8 mouse cellular contexts compared by ENCODE assay signal in the genomic region with DNA sequence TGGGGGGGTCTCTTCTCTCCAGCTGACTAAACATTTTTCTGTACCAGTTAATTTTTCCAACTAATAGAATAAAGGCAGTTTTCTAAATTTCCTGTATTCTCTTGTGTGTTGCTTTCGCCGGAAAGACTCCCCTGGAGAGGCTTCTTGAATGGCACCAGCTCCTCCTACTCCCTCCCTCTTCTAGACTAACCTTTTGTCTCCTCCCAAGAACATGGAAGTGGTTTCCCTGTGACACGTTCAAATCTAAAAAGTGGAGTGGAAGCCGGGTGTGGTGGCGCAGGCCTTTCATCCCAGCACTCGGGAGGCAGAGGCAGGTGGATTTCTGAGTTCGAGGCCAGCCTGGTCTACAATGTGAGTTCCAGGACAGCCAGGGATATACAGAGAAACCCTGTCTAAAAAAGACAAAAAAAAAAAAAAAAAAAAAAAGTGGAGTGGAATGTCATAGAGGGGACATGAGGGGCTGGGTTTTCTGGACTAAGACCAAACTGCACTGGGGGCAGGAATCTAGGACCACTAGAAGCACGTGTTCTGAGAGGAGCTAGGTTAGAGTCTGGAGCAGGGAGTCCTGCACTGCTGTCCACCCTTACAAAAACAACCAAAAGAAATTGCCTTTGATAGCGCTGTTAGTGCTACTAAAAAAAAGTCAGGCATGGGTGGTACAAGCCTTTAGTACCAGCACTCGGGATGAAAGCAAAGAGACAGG. TPM values are rescaled to one million over a fixed set of nuclear protein-coding genes. Genes with fewer than 3 reads are reported as not detected.
DNase-seq lines count a peak whose midpoint lies in the region; ATAC-seq and TF ChIP-seq lines count a peak whose summit lies in the region.

No protein-coding gene starts in this region.

- H3K9me3 ChIP-seq in E14TG2a.4 (ENCODE audit: low read length): no peaks in the 10 kb centered on the region
- no peaks in the 10 kb centered on the region for H3K9me3 ChIP-seq in forebrain, embryonic 16.5 days (ENCODE audit: control insufficient read depth, low read length)
- H3K9me3 ChIP-seq in liver, embryonic 16.5 days (replicated peaks; ENCODE audit: control insufficient read depth, low read length): no peaks in the 10 kb centered on the region

- peak overlapping the region; percentile 73 for H3K4me2 ChIP-seq in forebrain, embryonic 16.5 days (ENCODE audit: low read length)
- peak overlapping the region; percentile 63 for H3K4me2 ChIP-seq in liver, embryonic 16.5 days (ENCODE audit: low read depth, low read length)

- H3K4me1 ChIP-seq in E14TG2a.4 (replicated peaks; ENCODE audit: low read depth, low read length): peaks cover 57% of the 10 kb centered on the region
- peaks cover 16% of the 10 kb centered on the region for H3K4me1 ChIP-seq in forebrain, embryonic 16.5 days (replicated peaks; ENCODE audit: control insufficient read depth, insufficient read depth, low read length)
- H3K4me1 ChIP-seq in liver, embryonic 16.5 days (ENCODE audit: control insufficient read depth, low read depth, low read length): peaks cover 33% of the 10 kb centered on the region

- TF ChIP-seq CTCF in gastrocnemius, adult 2 months (IDR thresholded peaks at IDR 0.05): no peak
- TF ChIP-seq CTCF in E14TG2a.4 (conservative IDR thresholded peaks at IDR 0.05; ENCODE audit: low read length): no peak

- ATAC-seq in forebrain, embryonic 16.5 days: no peak
- ATAC-seq in liver, embryonic 16.5 days (ENCODE audit: low read depth): no peak
- no peak for ATAC-seq in activated CD4-positive, CD25-positive, alpha-beta regulatory T cell, adult 4 months

- 55% methylated on average over 10 of the region's 10 CpGs for WGBS in forebrain, embryonic 16.5 days
- 49% methylated on average over 10 of the region's 10 CpGs for WGBS in liver, embryonic 16.5 days (ENCODE audit: insufficient replicate concordance)

- peaks cover 63% of the 10 kb centered on the region for H3K36me3 ChIP-seq in E14TG2a.4 (ENCODE audit: insufficient read depth, low read length)
- H3K36me3 ChIP-seq in forebrain, embryonic 16.5 days (ENCODE audit: control insufficient read depth, insufficient read depth): peaks cover 13% of the 10 kb centered on the region
- peaks cover 43% of the 10 kb centered on the region for H3K36me3 ChIP-seq in liver, embryonic 16.5 days (ENCODE audit: control insufficient read depth, insufficient read depth)

- peak overlapping the region; percentile 96 for H3K27ac ChIP-seq in gastrocnemius, adult 2 months
- peak overlapping the region; percentile 88 for H3K27ac ChIP-seq in forebrain, embryonic 16.5 days (ENCODE audit: low read length)
- peak overlapping the region; percentile 100 for H3K27ac ChIP-seq in liver, embryonic 16.5 days (ENCODE audit: low read length)

- peak overlapping the region; percentile 78 for H3K4me3 ChIP-seq in gastrocnemius, adult 2 months
- H3K4me3 ChIP-seq in E14TG2a.4 (replicated peaks; ENCODE audit: low read length): peak overlapping the region; percentile 96
- no peak overlapping the region for H3K4me3 ChIP-seq in forebrain, embryonic 16.5 days (replicated peaks; ENCODE audit: low read length)
- H3K4me3 ChIP-seq in liver, embryonic 16.5 days (ENCODE audit: low read depth, low read length): peak overlapping the region; percentile 94

- intact Hi-C loops in gastrocnemius, adult 2 months (cut with DNase I): no loop called here
- intact Hi-C loops in gastrocnemius, postnatal 36 days (cut with DNase I): no loop called here
- intact Hi-C loops in left cerebral cortex, postnatal 4 days (cut with DNase I): no loop called here

- DNase-seq in gastrocnemius, adult 2 months: no peak
- DNase-seq in gastrocnemius, postnatal 36 days: no peak
- no peak for DNase-seq in B cell, adult 2 months
- no peak for DNase-seq in left cerebral cortex, postnatal 4 days

- no peak overlapping the region for H3K9ac ChIP-seq in forebrain, embryonic 16.5 days (replicated peaks; ENCODE audit: low read depth, low read length)
- H3K9ac ChIP-seq in liver, embryonic 16.5 days (ENCODE audit: low read depth, low read length): peak overlapping the region; percentile 99

- H3K27me3 ChIP-seq in E14TG2a.4 (ENCODE audit: insufficient read depth, low read length): no peaks in the 10 kb centered on the region
- H3K27me3 ChIP-seq in forebrain, embryonic 16.5 days (replicated peaks; ENCODE audit: control insufficient read depth, insufficient read depth, low read length): no peaks in the 10 kb centered on the region
- no peaks in the 10 kb centered on the region for H3K27me3 ChIP-seq in liver, embryonic 16.5 days (ENCODE audit: control insufficient read depth, insufficient read depth, low read depth, low read length)

RNA-seq across cellular contexts. Expression of a gene that starts 0.7 kb away (rescaled TPM):
- 10 to 100 TPM; 54.9 to 69.4 TPM for total RNA-seq in gastrocnemius, adult 2 months (2021)
- total RNA-seq in gastrocnemius, postnatal 36 days (2021): 10 to 100 TPM; 60.9 to 78.2 TPM
- polyA plus RNA-seq in forebrain, embryonic 16.5 days (2015; fragmentation: Nextera tagmentation; extraction: Ambion mirVana): 369 and 398 TPM in 2 replicates
- polyA plus RNA-seq in liver, embryonic 16.5 days (2015; fragmentation: Nextera tagmentation; extraction: Ambion mirVana): 5,943 and 6,062 TPM in 2 replicates
- 100 to 1,000 TPM; 573 to 811 TPM for polyA plus RNA-seq in activated CD4-positive, CD25-positive, alpha-beta regulatory T cell, adult 4 months (2017; shearing (Covaris generic))
- 100 to 1,000 TPM; 113 to 116 TPM for total RNA-seq in left cerebral cortex, postnatal 4 days (2021)

RNA-seq across cellular contexts. Expression of a gene that starts 9.7 kb away (rescaled TPM):
- total RNA-seq in gastrocnemius, adult 2 months (2021): 10 to 100 TPM; 68.7 to 74.6 TPM
- total RNA-seq in gastrocnemius, postnatal 36 days (2021): 10 to 100 TPM; 61.5 to 70.3 TPM
- 146 and 163 TPM in 2 replicates for polyA plus RNA-seq in forebrain, embryonic 16.5 days (2015; fragmentation: Nextera tagmentation; extraction: Ambion mirVana)
- polyA plus RNA-seq in liver, embryonic 16.5 days (2015; fragmentation: Nextera tagmentation; extraction: Ambion mirVana): 61.7 and 68.8 TPM in 2 replicates
- 100 to 1,000 TPM in 1 of 2 experiments, 10 to 100 TPM in 1; 98.8 to 127 TPM for polyA plus RNA-seq in activated CD4-positive, CD25-positive, alpha-beta regulatory T cell, adult 4 months (2017; shearing (Covaris generic))
- 100 to 1,000 TPM; 142 to 150 TPM for total RNA-seq in left cerebral cortex, postnatal 4 days (2021)

RNA-seq across cellular contexts. Expression of a gene that starts 32.0 kb away (rescaled TPM):
- total RNA-seq in gastrocnemius, adult 2 months (2021): 10 to 100 TPM; 27.0 to 35.1 TPM
- 10 to 100 TPM; 24.9 to 25.1 TPM for total RNA-seq in gastrocnemius, postnatal 36 days (2021)
- 34.3 and 37.6 TPM in 2 replicates for polyA plus RNA-seq in forebrain, embryonic 16.5 days (2015; fragmentation: Nextera tagmentation; extraction: Ambion mirVana)
- polyA plus RNA-seq in liver, embryonic 16.5 days (2015; fragmentation: Nextera tagmentation; extraction: Ambion mirVana): 14.9 and 15.2 TPM in 2 replicates
- 10 to 100 TPM in 1 of 2 experiments, 1 to 10 TPM in 1; 9.7 to 13.5 TPM for polyA plus RNA-seq in activated CD4-positive, CD25-positive, alpha-beta regulatory T cell, adult 4 months (2017; shearing (Covaris generic))
- total RNA-seq in left cerebral cortex, postnatal 4 days (2021): 10 to 100 TPM; 30.0 to 35.6 TPM

RNA-seq across cellular contexts. Expression of a gene that starts 32.1 kb away (rescaled TPM):
- total RNA-seq in gastrocnemius, adult 2 months (2021): 100 to 1,000 TPM in 1 of 2 experiments, 10 to 100 TPM in 1; 95.0 to 122 TPM
- total RNA-seq in gastrocnemius, postnatal 36 days (2021): 10 to 100 TPM; 97.0 to 97.5 TPM
- 282 and 351 TPM in 2 replicates for polyA plus RNA-seq in forebrain, embryonic 16.5 days (2015; fragmentation: Nextera tagmentation; extraction: Ambion mirVana)
- 190 and 213 TPM in 2 replicates for polyA plus RNA-seq in liver, embryonic 16.5 days (2015; fragmentation: Nextera tagmentation; extraction: Ambion mirVana)
- polyA plus RNA-seq in activated CD4-positive, CD25-positive, alpha-beta regulatory T cell, adult 4 months (2017; shearing (Covaris generic)): 100 to 1,000 TPM; 294 to 378 TPM
- total RNA-seq in left cerebral cortex, postnatal 4 days (2021): 100 to 1,000 TPM; 191 to 205 TPM

RNA-seq across cellular contexts. Expression of a gene that starts 41.3 kb away (rescaled TPM):
- 1 to 10 TPM; 1.0 to 1.4 TPM for total RNA-seq in gastrocnemius, adult 2 months (2021)
- 1 to 10 TPM in 1 of 2 experiments, under 1 TPM in 1; 0.94 to 1.3 TPM for total RNA-seq in gastrocnemius, postnatal 36 days (2021)
- 22.3 and 23.8 TPM in 2 replicates for polyA plus RNA-seq in forebrain, embryonic 16.5 days (2015; fragmentation: Nextera tagmentation; extraction: Ambion mirVana)
- 14.4 and 15.0 TPM in 2 replicates for polyA plus RNA-seq in liver, embryonic 16.5 days (2015; fragmentation: Nextera tagmentation; extraction: Ambion mirVana)
- under 1 TPM; 0.29 to 0.58 TPM for polyA plus RNA-seq in activated CD4-positive, CD25-positive, alpha-beta regulatory T cell, adult 4 months (2017; shearing (Covaris generic))
- 10 to 100 TPM; 25.0 to 26.7 TPM for total RNA-seq in left cerebral cortex, postnatal 4 days (2021)
